Mouse (Mus musculus) kidney, postnatal 14 days (tissue): ENCODE measurements around the gene Scd2.
A peak's percentile ranks its signal among the peaks of the same experiment; 100 is the strongest.
"Not testable (repeated sequence)": the region's sequence is repeated elsewhere in the genome, so short reads cannot be mapped to it uniquely, and the experiment has no call there.

Experiments used
- DNase-seq: peaks from one replicate; pipeline ENCODE4 v3.0.0; 2022; ENCODE audit warnings: mixed read lengths

Scd2 gene

GRCm38 (mm10) chr19:44314871-44315414 is 21.5 kb downstream of the Scd2 start:
- DNase-seq, result peak; percentile 70

DNA sequence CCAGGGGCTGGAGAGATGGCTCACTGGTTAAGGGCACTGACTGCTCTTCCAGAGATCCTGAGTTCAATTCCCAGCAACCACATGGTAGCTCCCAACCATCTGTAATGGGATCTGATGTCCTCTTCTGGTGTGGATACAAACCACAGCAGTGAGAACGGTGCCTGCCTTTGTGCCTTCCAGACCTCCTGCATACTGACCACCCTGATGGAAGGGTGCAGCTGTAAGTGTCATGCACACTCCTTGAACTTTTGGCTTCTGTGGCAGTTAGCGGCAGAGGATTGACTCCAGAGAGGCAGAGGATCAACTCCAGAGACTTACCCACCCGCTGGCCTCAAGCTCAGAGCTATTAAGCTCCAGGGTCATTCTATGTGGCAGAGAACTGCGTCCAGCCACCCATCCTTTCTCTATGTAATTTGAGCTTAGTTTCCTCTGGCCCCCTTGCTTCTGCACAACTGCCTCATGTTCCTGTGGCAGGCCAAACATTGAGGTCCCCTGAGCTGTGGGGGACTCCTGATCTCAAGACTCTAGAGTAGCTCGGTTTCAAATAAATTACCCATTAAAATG is 23.4 kb downstream of the Scd2 start:
- no peak for DNase-seq

DNA sequence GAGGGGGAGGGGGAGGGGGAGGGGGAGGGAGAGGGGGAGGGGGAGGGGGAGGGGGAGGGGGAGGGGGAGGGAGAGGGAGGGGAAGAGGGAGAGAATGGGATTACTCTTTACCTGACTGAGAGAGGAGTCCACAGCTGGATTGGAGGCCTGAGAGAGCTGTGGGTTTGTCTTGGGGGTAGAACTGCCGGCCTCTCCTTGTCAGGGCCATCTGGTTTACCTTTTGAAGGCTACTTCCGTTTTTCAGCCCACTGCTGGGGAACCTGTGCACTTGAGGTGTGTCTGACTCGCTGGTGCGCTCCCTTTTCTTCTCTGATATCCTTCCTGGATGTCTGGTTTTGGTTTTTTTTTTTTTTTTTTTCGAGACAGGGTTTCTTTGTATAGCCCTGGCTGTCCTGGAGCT is 23.9 kb downstream of the Scd2 start:
- no peak for DNase-seq

- no peak for DNase-seq
These were observed 25.1 kb downstream of the Scd2 start for GRCm38 (mm10) chr19:44318545-44318944.

DNA sequence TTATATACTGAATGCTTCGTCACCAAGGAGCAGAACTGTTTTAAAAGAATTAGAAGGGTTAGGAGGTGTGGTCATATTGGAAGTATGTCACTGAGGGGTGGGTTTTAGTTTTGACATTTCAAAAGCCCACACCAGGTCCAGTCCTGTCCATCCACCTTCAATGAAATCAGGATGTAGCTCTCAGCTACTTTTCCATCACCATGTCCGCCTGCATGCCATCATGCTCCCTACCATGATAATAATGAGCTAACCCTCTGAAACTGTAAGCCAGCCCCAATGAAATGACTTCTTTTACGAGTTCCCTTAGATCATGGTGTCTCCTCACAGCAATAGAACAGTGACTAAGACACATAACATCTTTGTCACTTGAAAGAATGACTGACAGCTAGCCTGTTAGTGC is 26.8 kb downstream of the Scd2 start:
- no peak for DNase-seq

GRCm38 (mm10) chr19:44321201-44321600 is 27.7 kb downstream of the Scd2 start:
- no peak for DNase-seq

DNA sequence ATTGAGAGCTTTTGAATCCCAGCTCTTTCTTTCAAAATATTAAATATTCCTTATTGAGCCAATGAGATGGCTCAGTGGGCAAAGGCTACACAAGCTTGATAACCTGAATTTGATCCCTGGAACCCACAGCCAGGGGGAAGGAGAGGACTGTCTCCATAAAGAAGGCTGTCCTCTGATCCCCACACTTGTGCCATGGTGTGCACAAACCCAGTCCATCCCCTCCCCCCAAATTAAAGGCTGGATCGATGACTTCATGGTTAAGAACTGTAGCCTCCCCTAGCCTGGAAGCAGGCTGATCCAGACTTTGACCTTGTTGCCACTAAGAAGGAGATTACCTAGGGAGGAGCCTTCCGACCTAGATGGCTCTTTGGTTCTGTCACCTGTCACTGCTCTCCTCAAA is 28.2 kb downstream of the Scd2 start:
- DNase-seq, result no peak

DNA sequence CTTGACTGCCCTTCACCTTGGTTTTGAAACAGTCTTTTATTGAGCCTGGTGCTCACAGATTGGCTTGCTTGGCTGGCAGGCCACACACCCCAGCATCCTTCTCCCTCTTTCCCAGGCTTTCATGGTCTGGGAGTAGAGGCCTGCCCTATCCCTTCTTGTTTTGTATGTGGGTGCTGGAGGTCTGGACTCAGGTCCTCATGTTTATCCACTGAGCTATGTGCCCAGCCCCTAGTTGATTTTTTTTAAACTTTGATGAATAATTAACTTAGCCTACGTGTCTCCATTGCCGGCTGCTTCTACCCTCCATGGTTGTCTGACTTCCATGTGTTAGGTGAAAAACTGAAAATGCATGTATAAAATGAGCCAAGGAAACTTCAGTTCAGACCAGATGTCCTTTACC is 36.1 kb downstream of the Scd2 start:
- DNase-seq, result no peak

DNA sequence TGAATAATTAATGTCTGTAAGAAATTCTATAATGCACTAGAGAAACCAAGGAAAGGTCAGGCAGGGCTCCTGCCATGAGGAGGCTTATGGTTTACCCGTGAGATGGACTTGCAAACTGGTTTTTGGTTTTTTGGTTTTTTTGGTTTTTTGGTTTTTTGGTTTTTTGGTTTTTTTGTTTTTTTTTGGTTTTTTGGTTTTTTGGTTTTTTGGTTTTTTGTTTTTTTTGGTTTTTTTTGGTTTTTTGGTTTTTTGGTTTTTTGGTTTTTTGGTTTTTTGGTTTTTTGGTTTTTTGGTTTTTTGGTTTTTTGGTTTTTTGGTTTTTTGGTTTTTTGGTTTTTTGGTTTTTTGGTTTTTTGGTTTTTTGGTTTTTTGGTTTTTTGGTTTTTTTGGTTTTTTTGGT is 37.7 kb downstream of the Scd2 start:
- not testable (repeated sequence) for DNase-seq

- no peak for DNase-seq
These were observed 38.4 kb downstream of the Scd2 start for GRCm38 (mm10) chr19:44331911-44332310.

DNA sequence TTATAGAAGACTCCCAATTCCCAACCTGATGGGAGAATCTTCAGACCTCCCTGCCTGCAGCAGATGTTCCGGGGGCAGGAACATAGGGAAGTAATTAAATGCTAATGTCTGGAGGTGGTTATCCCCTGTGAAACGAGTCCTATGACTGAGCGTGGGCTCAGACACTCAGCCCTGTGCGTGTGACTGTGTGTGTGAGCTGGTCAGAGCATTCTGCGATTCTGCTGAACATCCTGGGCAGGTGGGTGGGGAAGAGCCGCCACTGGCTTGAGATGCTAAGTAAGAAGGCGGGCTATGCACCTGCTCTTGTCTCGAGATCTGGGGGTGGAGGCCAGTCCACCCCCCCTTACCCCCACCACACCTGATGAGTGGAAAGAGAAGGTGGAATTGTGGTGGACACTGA is 38.9 kb downstream of the Scd2 start:
- no peak for DNase-seq

DNA sequence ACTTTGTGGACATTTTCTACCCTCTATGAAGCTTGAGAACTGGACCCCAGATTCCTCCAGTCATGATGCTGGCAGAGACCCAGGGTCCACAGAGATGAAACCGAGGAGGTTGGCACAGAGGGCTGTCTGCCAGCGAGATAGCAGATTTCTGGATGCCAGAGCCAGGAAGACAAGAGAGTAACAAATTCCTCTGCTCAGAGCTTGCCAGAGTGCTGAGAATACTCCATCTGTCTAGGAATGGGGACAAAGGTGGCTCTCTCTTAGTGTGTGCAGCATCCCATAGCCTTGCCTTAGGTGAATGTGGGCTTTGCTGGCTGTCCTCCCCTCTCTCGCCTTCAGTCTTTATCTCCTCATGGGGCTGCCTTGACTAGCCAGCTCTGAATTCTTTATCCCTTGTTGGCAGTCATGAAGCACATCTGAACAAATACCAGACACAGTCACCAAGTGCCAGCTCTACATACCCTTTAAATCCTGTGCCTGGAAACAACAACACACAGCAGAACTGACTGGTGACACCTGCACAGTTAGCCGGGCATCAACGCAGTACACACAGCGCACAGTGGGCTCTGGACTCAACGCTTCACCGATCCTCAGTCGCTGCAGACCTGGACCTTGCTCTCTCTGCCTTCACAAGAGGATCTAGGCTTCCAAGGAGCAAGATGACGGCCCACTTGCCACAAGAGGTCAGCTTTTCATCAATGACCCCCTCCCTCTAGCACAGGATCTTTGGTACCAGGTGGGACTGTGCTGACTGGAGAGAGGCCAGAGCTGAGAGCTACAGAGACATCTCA is 39.6 kb downstream of the Scd2 start, which contains the start of gene Scd4:
Gene Scd4, plus strand, starts transcription at position 260 of the 791 bp plus-strand sequence.
- peak; percentile 62 for DNase-seq

GRCm38 (mm10) chr19:44333991-44334390 is 40.5 kb downstream of the Scd2 start:
- DNase-seq, result no peak

DNA sequence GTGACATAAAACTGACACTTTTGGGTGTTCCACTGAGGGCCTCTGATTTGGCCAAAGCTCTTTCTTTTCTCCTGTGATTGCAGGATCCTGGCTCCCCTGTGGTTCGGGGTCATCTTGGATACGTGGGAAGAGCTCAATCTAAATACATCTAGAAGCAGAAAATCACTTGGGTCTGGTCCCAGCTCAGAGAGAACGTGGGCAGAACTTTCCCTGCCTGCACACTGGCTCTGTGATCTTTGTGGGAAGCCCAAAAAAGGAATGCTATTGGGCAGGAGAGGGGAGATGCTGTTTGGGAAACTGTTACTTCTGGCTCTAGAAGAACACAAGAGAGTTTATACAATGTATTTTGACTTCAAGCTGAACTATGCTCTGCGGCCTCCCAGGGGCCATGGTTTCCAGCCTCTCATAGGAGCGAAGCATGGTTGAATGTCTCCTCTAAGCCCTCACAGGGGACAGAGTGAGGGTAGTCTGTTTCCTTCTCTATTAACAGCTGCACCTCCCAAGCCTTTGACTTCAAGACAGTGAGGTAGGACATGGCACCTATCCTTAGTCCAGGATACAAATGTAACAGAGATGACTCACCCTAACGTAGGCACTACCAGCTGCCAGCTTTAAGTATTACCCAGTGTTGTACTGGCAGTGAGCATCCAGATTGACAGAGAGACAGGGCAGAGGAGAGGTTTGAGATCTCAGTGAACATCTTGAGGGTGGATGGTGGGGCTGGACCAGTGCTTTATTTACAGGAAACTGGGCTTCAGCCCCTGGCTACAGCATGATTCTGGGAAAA is 42.6 kb downstream of the Scd2 start:
- DNase-seq, result no peak

- DNase-seq, result no peak
These were observed 56.2 kb downstream of the Scd2 start for GRCm38 (mm10) chr19:44349689-44350088.

DNA sequence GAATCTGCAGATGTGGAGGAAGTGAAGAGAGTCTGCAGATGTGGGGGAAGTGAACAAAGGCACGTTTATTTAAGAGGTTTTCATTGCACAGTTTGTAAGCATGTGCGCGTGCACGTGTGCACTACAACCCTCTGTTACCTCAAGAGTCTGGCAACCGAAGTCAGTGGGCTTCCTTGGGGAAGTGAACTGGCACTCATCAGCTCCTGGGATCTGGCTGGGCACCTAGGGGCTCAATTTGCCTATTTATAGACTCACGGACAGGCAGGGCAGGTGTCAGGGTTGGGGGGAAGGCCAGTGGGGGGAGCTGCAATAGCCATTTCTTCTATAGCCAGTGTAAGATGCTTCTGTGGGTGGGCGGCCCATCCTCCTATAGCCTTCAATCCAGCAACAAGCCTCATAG is 58.3 kb downstream of the Scd2 start:
- DNase-seq, result no peak
